Mouse (Mus musculus): ENCODE results near the gene Slc29a1. TPM values are rescaled to one million over a fixed set of nuclear protein-coding genes. Genes with fewer than 3 reads are reported as not detected.

Gene Slc29a1
- polyA plus RNA-seq, 1 experiment: not detected

- no peak overlapping the region for H3K27ac ChIP-seq (ENCODE audit: insufficient read depth, low read depth, low read length)
- H3K4me1 ChIP-seq (ENCODE audit: control insufficient read depth, insufficient read depth, low read length): peaks cover 40% of the 10 kb centered on the region
- no peak overlapping the region for H3K4me3 ChIP-seq (ENCODE audit: insufficient read depth, low read depth, low read length)
- 81% methylated on average over 21 of the region's 21 CpGs for WGBS
- no peak for TF ChIP-seq CTCF (IDR thresholded peaks at IDR 0.05; ENCODE audit: insufficient read depth, low read depth, low read length)
- no peak for TF ChIP-seq POLR2A (IDR thresholded peaks at IDR 0.05; ENCODE audit: insufficient read depth, low read depth, low read length)
These were observed 59.7 kb downstream of the Slc29a1 start for GRCm38 (mm10) chr17:45539664-45540063.

- no peak overlapping the region for H3K27ac ChIP-seq (ENCODE audit: insufficient read depth, low read depth, low read length)
- 60% methylated on average over 4 of the region's 4 CpGs for WGBS
- no peak for TF ChIP-seq CTCF (IDR thresholded peaks at IDR 0.05; ENCODE audit: insufficient read depth, low read depth, low read length)
- no peak for TF ChIP-seq POLR2A (IDR thresholded peaks at IDR 0.05; ENCODE audit: insufficient read depth, low read depth, low read length)
- peaks cover 27% of the 10 kb centered on the region for H3K4me1 ChIP-seq (ENCODE audit: control insufficient read depth, insufficient read depth, low read length)
- H3K4me3 ChIP-seq (ENCODE audit: insufficient read depth, low read depth, low read length): no peak overlapping the region
These were observed 61.0 kb downstream of the Slc29a1 start for GRCm38 (mm10) chr17:45538394-45538793.

GRCm38 (mm10) chr17:45536264-45536663 lies 63.1 kb downstream of the Slc29a1 start:
- WGBS: 23% methylated on average over 5 of the region's 5 CpGs
- H3K4me1 ChIP-seq (ENCODE audit: control insufficient read depth, insufficient read depth, low read length): peaks cover 11% of the 10 kb centered on the region; the same call in 1 of the 2 replicates
- H3K4me3 ChIP-seq (ENCODE audit: insufficient read depth, low read depth, low read length): no peak overlapping the region
- H3K27ac ChIP-seq (ENCODE audit: insufficient read depth, low read depth, low read length): no peak overlapping the region
- no peak for TF ChIP-seq CTCF (IDR thresholded peaks at IDR 0.05; ENCODE audit: insufficient read depth, low read depth, low read length)
- TF ChIP-seq POLR2A (IDR thresholded peaks at IDR 0.05; ENCODE audit: insufficient read depth, low read depth, low read length): no peak

Other genes starting within 250 kb of the Slc29a1 start
- not detected in 2 replicates for gene Cdc5l, start 165.9 kb downstream of the Slc29a1 start, polyA plus RNA-seq (2012; ENCODE audit: insufficient read depth, insufficient read length, low replicate concordance, missing spikeins)
- gene Spats1, start 124.2 kb downstream of the Slc29a1 start, polyA plus RNA-seq (2012; ENCODE audit: insufficient read depth, insufficient read length, low replicate concordance, missing spikeins): not detected in 2 replicates
- gene Aars2, start 92.8 kb downstream of the Slc29a1 start, polyA plus RNA-seq (2012; ENCODE audit: insufficient read depth, insufficient read length, low replicate concordance, missing spikeins): not detected in 2 replicates
- not detected in 2 replicates for gene Tcte1, start 76.2 kb downstream of the Slc29a1 start, polyA plus RNA-seq (2012; ENCODE audit: insufficient read depth, insufficient read length, low replicate concordance, missing spikeins)
- 126 TPM in 1 of 2 replicates, not detected in the other for gene Tmem151b, start 49.9 kb downstream of the Slc29a1 start, polyA plus RNA-seq (2012; ENCODE audit: insufficient read depth, insufficient read length, low replicate concordance, missing spikeins)
- gene Nfkbie, start 43.9 kb downstream of the Slc29a1 start, polyA plus RNA-seq (2012; ENCODE audit: insufficient read depth, insufficient read length, low replicate concordance, missing spikeins): not detected in 2 replicates
- not detected in 2 replicates for gene Slc35b2, start 35.7 kb downstream of the Slc29a1 start, polyA plus RNA-seq (2012; ENCODE audit: insufficient read depth, insufficient read length, low replicate concordance, missing spikeins)
- 1,037 and 1,562 TPM in 2 replicates for gene Hsp90ab1, start 26.3 kb downstream of the Slc29a1 start, polyA plus RNA-seq (2012; ENCODE audit: insufficient read depth, insufficient read length, low replicate concordance, missing spikeins)
- not detected in 2 replicates for gene Mymx, start 2.5 kb upstream of the Slc29a1 start, polyA plus RNA-seq (2012; ENCODE audit: insufficient read depth, insufficient read length, low replicate concordance, missing spikeins)
- not detected in 2 replicates for gene Capn11, start 59.7 kb upstream of the Slc29a1 start, polyA plus RNA-seq (2012; ENCODE audit: insufficient read depth, insufficient read length, low replicate concordance, missing spikeins)
- not detected in 2 replicates for gene Mrpl14, start 86.7 kb upstream of the Slc29a1 start, polyA plus RNA-seq (2012; ENCODE audit: insufficient read depth, insufficient read length, low replicate concordance, missing spikeins)
- gene Tmem63b, start 87.3 kb upstream of the Slc29a1 start, polyA plus RNA-seq (2012; ENCODE audit: insufficient read depth, insufficient read length, low replicate concordance, missing spikeins): 179 TPM in 1 of 2 replicates, not detected in the other
- not detected in 2 replicates for gene 1600014C23Rik, start 134.2 kb upstream of the Slc29a1 start, polyA plus RNA-seq (2012; ENCODE audit: insufficient read depth, insufficient read length, low replicate concordance, missing spikeins)